Mouse (Mus musculus): ENCODE data around the gene Mrps36. TPM values are rescaled to one million over a fixed set of nuclear protein-coding genes. Genes with fewer than 3 reads are reported as not detected.
"Not testable (repeated sequence)": the region's sequence is repeated elsewhere in the genome, so short reads cannot be mapped to it uniquely, and the experiment has no call there.

Gene Mrps36
- 143 and 149 TPM in 2 replicates for polyA plus RNA-seq (2012; rRNA removed)

DNA sequence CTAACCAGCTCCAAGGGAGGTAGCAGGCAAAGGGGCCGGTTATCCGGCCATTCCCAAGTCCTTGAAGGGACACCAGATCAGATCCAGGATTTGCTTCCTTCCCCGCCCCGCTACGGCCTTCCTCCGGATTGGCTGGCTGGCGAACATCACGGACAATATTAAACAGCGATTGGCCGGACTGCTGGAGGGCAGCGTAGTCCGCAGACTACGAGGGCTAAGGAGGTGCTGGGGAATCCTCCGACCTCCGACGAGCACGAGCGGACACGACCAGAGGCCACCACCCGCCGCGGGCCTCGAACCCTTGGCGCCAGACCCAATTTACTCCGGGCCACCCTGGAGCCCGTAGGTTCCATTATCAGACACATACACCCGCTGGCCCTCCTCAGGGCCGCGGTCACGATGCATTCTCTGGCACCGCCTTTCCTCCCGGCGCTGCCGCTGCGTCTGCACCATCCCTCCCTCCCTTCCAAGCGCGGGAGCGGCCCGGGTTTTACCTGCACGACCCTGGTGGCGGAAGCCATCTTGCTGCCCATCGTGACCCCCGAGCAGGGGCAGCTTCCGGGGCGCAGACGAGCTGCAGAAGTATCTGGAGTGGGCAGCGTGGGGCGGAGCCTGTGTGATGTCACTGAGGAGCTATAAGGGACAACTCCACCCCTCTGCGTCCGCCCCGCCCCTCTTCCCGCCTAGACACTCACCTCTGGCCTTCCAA lies at the start of gene Mrps36:
Gene Mrps36, minus strand, starts transcription at position 624 of the 709 bp plus-strand sequence.
- H3K4me1 ChIP-seq (ENCODE audit: control insufficient read depth, insufficient read depth, low read length), result no peaks in the 10 kb centered on the region
- H3K36me3 ChIP-seq (ENCODE audit: control insufficient read depth, insufficient read depth, low read length), result no peaks in the 10 kb centered on the region
- peak within 1 kb of the TSS; percentile 96 for H3K27ac ChIP-seq (ENCODE audit: control insufficient read depth, insufficient read depth, low read depth, low read length)
- H3K27me3 ChIP-seq (ENCODE audit: control insufficient read depth, insufficient read depth, low read length), result no peaks in the 10 kb centered on the region
- H3K4me3 ChIP-seq (ENCODE audit: control insufficient read depth, low read depth, low read length), result peak within 1 kb of the TSS; percentile 100
- TF ChIP-seq POLR2A (IDR thresholded peaks at IDR 0.05; ENCODE audit: control insufficient read depth, low read depth, low read length) (peak; percentile 56), CTCF (IDR thresholded peaks at IDR 0.05; ENCODE audit: control insufficient read depth, insufficient read depth, insufficient replicate concordance, low read depth, low read length) (0 out of 2 replicates have a peak, but pooled peaks have one; percentile 1)

- peaks cover 11% of the 10 kb centered on the region for H3K4me1 ChIP-seq (ENCODE audit: control insufficient read depth, insufficient read depth, low read length)
- no peak overlapping the region for H3K4me3 ChIP-seq (ENCODE audit: control insufficient read depth, low read depth, low read length)
- H3K36me3 ChIP-seq (ENCODE audit: control insufficient read depth, insufficient read depth, low read length), result no peaks in the 10 kb centered on the region
- H3K27me3 ChIP-seq (ENCODE audit: control insufficient read depth, insufficient read depth, low read length), result no peaks in the 10 kb centered on the region
- TF ChIP-seq CTCF (IDR thresholded peaks at IDR 0.05; ENCODE audit: control insufficient read depth, insufficient read depth, insufficient replicate concordance, low read depth, low read length) (no peak), POLR2A (IDR thresholded peaks at IDR 0.05; ENCODE audit: control insufficient read depth, low read depth, low read length) (no peak)
- no peak overlapping the region for H3K27ac ChIP-seq (ENCODE audit: control insufficient read depth, insufficient read depth, low read depth, low read length)
Measured at GRCm38 (mm10) chr13:100789083-100789482, 44.6 kb upstream of the Mrps36 start.

GRCm38 (mm10) chr13:100788057-100788456 lies 43.6 kb upstream of the Mrps36 start:
- H3K27me3 ChIP-seq (ENCODE audit: control insufficient read depth, insufficient read depth, low read length); H3K36me3 ChIP-seq (ENCODE audit: control insufficient read depth, insufficient read depth, low read length); H3K4me3 ChIP-seq (ENCODE audit: control insufficient read depth, low read depth, low read length); H3K27ac ChIP-seq (ENCODE audit: control insufficient read depth, insufficient read depth, low read depth, low read length): not testable (repeated sequence)
- H3K4me1 ChIP-seq (ENCODE audit: control insufficient read depth, insufficient read depth, low read length), result peaks cover 11% of the 10 kb centered on the region

- Histone ChIP-seq H3K27me3 (ENCODE audit: control insufficient read depth, insufficient read depth, low read length) (no peaks in the 10 kb centered on the region), H3K27ac (ENCODE audit: control insufficient read depth, insufficient read depth, low read depth, low read length) (no peak overlapping the region), H3K4me1 (ENCODE audit: control insufficient read depth, insufficient read depth, low read length) (peaks cover 11% of the 10 kb centered on the region), H3K36me3 (ENCODE audit: control insufficient read depth, insufficient read depth, low read length) (no peaks in the 10 kb centered on the region), H3K4me3 (ENCODE audit: control insufficient read depth, low read depth, low read length) (peak overlapping the region; percentile 18)
- no peak for TF ChIP-seq CTCF (IDR thresholded peaks at IDR 0.05; ENCODE audit: control insufficient read depth, insufficient read depth, insufficient replicate concordance, low read depth, low read length)
- no peak for TF ChIP-seq POLR2A (IDR thresholded peaks at IDR 0.05; ENCODE audit: control insufficient read depth, low read depth, low read length)
Measured at GRCm38 (mm10) chr13:100787316-100788010, 43.0 kb upstream of the Mrps36 start.

DNA sequence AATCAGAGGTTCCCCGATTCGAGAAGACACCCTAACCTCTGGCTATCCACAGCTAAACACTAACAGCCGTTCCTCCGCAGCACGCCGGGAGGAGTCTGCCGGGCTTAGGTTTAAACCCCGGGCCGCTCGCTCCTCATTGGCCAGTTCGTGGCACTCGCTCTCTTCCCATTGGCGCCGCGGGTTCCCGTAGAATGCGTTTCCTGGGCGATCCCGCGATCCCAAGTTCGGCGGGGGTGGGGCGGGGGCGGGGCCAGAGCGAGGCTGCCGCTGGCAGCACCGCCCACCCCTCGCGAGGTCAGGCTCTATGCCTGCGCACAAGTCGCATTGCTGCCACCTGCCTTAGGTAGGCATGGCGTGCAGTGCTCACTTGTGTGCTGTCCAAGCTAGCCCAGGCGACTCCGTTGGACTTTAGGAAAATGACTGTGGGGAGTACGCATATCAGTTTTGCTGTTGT lies 42.0 kb upstream of the Mrps36 start, which contains the start of gene Ccnb1:
Gene Ccnb1, minus strand, starts transcription at position 157 of the 454 bp plus-strand sequence.
- Histone ChIP-seq H3K4me1 (ENCODE audit: control insufficient read depth, insufficient read depth, low read length) (peaks cover 11% of the 10 kb centered on the region), H3K27me3 (ENCODE audit: control insufficient read depth, insufficient read depth, low read length) (no peaks in the 10 kb centered on the region), H3K27ac (ENCODE audit: control insufficient read depth, insufficient read depth, low read depth, low read length) (peak within 1 kb of the TSS; percentile 71), H3K36me3 (ENCODE audit: control insufficient read depth, insufficient read depth, low read length) (no peaks in the 10 kb centered on the region), H3K4me3 (ENCODE audit: control insufficient read depth, low read depth, low read length) (peak within 1 kb of the TSS; percentile 96)
- TF ChIP-seq POLR2A (IDR thresholded peaks at IDR 0.05; ENCODE audit: control insufficient read depth, low read depth, low read length), result peak; percentile 50; the same call in 1 of the 2 replicates
- TF ChIP-seq CTCF (IDR thresholded peaks at IDR 0.05; ENCODE audit: control insufficient read depth, insufficient read depth, insufficient replicate concordance, low read depth, low read length), result peak; percentile 8; the same call in 1 of the 2 replicates

GRCm38 (mm10) chr13:100785806-100786413 lies 41.5 kb upstream of the Mrps36 start:
- Histone ChIP-seq H3K4me1 (ENCODE audit: control insufficient read depth, insufficient read depth, low read length) (peaks cover 11% of the 10 kb centered on the region), H3K36me3 (ENCODE audit: control insufficient read depth, insufficient read depth, low read length) (no peaks in the 10 kb centered on the region), H3K27ac (ENCODE audit: control insufficient read depth, insufficient read depth, low read depth, low read length) (peak overlapping the region; percentile 71), H3K4me3 (ENCODE audit: control insufficient read depth, low read depth, low read length) (peak overlapping the region; percentile 96), H3K27me3 (ENCODE audit: control insufficient read depth, insufficient read depth, low read length) (no peaks in the 10 kb centered on the region)
- no peak for TF ChIP-seq CTCF (IDR thresholded peaks at IDR 0.05; ENCODE audit: control insufficient read depth, insufficient read depth, insufficient replicate concordance, low read depth, low read length)
- TF ChIP-seq POLR2A (IDR thresholded peaks at IDR 0.05; ENCODE audit: control insufficient read depth, low read depth, low read length), result no peak

DNA sequence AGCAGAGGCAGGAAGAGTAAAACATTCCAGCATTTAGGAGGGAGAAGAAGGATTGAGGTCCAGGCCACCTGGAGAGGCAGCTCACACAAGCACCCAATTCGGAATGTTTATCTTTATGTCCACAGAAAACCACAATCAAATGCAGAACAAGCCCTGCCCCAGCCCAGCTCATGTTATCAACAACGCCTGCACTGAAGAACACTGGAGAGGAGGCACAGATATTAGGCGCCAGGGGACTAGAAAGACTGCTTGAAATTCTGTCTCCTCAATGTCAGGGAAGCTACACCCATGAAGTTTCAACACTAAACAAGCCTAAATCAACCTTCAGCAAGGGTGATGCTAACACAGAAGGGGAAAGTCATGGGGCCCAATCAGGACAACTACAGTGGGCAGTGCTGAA lies 33.0 kb upstream of the Mrps36 start:
- peaks cover 6% of the 10 kb centered on the region for H3K4me1 ChIP-seq (ENCODE audit: control insufficient read depth, insufficient read depth, low read length)
- no peaks in the 10 kb centered on the region for H3K27me3 ChIP-seq (ENCODE audit: control insufficient read depth, insufficient read depth, low read length)
- no peaks in the 10 kb centered on the region for H3K36me3 ChIP-seq (ENCODE audit: control insufficient read depth, insufficient read depth, low read length)
- no peak for TF ChIP-seq POLR2A (IDR thresholded peaks at IDR 0.05; ENCODE audit: control insufficient read depth, low read depth, low read length)
- no peak for TF ChIP-seq CTCF (IDR thresholded peaks at IDR 0.05; ENCODE audit: control insufficient read depth, insufficient read depth, insufficient replicate concordance, low read depth, low read length)
- peak overlapping the region; percentile 56 for H3K4me3 ChIP-seq (ENCODE audit: control insufficient read depth, low read depth, low read length)
- no peak overlapping the region for H3K27ac ChIP-seq (ENCODE audit: control insufficient read depth, insufficient read depth, low read depth, low read length)

All from testis, adult 2 months (tissue).